Mouse (Mus musculus) retina, postnatal 7 days (tissue): Measurements from ENCODE around the gene Prkaca.
"Not testable (repeated sequence)": the region's sequence is repeated elsewhere in the genome, so short reads cannot be mapped to it uniquely, and the experiment has no call there.

ENCODE experiments used
- DNase-seq: peaks from one replicate; pipeline ENCODE4 v3.0.0-alpha.2; 2012; ENCODE audit warnings: low read depth, low spot score

Prkaca gene

DNA sequence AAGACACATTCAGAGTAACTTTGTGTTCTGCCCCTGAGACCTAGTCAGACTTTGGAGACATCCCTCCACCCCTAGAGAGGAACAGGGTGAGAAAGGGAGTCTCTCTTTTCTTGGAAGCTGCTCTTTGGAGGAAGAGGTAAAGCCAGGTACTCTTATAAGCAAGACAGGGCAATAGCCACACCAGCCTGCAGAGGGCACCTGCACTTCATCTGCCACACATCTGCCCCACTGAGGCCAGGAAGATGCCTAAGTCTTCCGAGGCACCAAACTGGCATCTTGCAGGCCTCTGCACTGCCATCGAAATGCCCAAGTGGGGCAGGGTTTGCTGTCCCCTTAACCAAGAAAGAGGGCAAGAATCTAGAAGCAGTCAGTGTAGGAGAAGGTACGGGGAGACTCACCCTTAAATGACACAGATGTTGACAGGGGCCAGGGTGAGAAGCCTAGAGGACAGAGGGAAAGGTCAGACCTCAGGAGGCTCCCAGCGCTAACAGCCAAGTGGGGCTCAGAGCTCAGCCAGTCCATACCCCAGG, 3.4 kb downstream of the Prkaca start:
- no peak for DNase-seq

DNA sequence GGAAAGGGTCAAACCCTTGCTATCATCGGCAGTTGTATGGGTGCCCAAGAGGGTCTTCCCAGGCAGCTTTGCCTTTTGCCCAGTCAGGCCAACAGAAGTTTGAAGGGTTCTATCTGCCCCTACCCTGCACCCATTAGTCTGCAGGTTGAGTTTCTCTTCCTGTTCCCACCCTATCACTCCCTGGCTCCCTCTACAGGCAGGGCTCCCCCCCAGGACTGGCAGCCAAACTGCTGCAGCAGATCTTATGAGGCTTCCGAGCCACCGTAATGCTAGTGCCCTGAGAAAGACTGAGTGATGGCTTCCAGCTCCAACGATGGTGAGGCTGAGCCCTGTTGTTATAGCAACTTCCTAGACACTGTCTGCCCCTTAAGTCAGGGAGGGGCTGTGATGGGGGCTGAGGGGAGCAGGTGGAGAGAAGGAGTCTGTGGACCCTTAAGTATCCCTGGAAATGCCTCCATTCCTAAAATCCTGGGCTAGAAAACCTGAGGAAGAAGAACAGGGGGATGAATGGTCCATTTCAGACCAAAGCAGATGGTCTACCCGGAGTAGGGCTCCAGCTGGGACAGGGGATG, 4.1 kb downstream of the Prkaca start:
- DNase-seq: no peak

DNA sequence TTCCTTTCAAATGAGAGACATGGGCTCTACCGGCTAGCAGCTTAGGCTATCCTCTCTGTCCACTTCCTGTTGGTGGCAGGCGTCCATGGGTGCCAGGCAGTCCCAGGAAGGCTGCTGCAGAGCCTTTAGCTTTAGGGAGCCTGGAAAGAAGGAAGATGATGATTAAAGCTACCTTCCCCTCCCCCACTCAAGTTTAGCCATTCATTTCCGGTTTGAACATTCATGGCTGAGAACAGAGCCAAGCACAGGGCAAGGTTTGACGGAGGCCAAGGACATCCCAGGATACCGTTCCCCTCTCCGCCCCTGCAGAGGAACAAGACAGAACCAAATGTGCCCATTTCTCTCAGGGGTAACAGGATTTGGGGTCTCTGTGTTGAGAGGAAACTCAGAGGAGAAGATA, 4.9 kb downstream of the Prkaca start:
- no peak for DNase-seq

DNA sequence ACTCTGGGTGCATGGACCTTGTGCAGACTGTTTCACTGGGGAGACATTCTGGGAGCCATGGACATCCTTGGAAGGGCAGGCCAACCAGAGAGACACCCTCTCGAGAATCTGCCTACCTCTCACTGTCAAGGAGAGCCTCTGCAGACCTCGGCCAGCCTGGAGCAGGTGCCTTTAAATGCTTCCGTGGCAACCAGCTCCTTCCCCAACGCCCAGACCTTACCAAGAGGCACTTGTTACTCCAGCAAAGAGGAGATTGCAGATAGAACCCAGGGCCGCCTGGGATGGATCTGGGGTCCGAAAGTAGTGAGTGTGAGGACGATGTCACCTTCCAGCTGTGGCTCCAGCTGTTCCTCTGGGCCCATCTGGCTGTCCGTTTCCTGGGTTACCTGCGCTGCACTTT, 5.4 kb downstream of the Prkaca start:
- DNase-seq: no peak

DNA sequence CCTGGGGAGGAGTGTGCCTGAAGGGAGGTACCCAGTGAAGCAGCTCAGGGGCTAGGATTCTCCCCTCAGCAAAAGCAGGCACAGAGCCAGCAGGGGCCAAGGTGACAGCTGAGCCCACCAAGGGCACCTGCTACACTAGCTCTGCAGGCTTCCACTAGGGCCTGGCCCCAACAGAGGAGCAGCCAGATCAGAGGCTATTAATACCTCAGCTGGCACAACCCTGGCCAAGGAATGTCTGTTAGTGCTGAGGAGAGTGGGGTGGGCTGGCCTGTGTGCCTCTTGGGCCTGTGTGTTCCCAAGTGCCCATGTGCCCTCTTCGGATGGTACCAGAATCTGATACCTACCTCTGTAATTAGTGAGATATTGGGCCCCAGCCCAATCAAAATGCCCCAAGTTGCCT, 7.5 kb downstream of the Prkaca start:
- no peak for DNase-seq

DNA sequence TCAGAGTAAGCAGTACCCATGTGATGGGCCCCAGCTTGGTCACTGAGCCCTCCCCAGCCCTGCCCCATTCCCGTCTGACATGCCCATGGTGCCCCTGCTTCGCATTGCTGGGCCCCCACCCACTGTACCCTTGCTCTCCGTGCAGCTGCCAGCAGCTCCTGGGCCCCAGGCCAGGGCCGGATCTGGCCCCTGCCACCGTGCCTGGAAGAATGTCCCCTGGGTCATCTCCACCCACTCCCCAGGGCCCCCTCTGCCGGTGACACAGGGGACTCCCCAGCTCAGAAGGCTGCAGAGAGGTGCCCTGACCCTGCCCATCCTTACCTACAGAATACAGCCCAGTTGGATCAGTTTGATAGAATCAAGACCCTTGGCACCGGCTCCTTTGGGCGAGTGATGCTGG, 8.1 kb downstream of the Prkaca start:
- DNase-seq: no peak

DNA sequence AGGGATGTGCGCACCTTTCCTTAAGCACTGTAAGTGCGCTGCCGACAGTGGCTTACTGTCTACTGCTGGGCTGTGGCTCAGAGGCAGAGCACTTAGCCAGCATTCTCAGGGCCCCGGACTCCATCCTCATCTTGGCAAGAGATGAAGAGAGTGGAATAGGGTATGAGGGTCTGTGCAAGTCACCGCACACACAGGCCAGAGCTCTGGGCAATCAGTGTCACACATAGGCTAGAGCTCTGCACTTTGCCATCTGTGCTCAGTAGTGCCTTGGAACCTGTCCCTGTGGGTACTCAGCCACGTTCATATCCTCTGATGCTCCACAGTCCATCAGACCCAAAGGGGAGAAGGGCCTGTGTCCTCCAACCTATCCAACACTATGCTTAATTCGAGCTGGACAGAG, 8.7 kb downstream of the Prkaca start:
- DNase-seq: no peak

DNA sequence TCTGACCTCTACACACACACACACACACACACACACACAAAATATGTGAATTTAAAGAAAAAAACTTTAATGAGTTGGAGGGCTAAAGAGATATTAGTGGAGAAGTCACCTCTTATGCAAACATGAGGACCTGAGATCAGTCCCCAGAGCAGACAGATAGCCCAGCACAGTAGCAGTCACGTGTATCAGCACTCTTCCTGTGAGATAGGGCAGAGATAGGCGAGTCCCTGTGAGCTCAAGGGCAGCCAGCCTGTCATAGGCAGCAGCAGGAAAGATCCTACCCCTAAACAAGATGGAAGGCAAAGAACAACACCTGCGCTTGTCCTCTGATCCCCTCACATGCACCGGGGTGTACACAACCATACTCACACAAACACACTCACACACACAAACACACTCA, 9.7 kb downstream of the Prkaca start:
- DNase-seq: no peak

DNA sequence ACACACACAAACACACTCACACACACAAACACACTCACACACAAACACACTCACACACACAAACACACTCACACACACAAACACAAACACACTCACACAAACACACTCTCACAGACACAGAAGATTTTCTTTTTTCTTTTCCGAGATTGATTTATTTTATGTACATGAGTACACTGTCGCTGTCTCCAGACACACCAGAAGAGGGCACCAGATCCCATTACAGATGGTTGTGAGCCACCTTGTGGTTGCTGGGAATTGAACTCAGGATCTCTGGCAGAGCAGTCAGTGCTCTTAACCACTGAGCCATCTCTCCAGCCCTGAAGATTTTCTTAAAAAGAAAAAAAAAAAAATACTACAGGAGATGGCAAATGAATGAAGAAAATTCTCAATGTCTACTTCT, 10.4 kb downstream of the Prkaca start:
- not testable (repeated sequence) for DNase-seq

DNA sequence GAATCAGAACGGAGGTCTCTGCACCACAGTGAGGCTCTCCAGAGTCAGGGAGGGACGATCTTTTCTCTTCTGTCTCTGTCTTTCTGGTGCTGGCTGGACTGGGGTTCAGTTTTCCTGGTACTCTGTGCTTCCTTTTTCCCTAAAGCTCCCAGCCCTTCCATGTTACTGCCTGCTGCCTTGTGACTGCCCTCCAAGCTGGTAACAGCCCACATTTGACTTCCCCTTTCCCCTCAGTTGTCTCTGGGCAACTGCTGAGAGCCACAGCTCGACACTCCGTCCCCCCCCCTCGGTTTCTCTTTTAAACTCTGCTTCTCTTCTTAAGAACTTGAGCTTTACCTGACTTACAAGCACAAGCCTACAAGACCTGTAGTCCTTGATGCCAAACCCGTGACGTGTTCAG, 16.4 kb downstream of the Prkaca start:
- no peak for DNase-seq

DNA sequence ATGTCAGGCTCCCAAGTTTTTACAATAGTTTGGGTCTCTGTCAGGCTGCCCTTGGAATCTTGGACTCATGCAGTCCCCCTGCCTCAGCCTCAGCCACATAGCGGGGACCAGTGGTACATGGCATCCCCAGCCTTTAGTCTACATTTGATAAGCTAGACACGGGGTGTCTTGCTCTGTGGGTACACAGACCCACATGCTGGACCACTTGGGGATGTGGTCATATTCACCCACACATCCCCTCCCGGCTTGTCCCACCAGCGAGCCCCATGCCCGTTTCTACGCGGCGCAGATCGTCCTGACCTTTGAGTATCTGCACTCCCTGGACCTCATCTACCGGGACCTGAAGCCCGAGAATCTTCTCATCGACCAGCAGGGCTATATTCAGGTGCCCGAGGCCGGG, 17.4 kb downstream of the Prkaca start:
- no peak for DNase-seq

DNA sequence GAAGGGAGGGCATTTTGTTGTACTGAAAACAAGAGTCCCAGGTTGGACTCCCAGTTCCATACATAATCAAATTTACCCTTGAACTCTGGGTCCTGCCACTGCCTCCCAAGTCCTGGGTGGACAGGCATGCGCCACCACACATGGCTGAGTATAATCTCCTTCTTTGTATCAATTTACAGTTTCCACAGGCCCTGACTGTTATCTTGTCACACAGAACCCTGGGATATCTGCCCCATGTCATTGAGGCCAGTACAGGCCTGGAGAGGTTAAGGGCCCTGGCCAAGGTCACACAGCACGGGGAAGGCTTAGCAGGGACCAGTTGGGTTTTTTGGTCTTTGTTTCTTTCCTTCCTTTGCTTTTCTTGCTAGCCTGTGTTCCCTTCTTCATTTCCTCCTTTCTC, 19.7 kb downstream of the Prkaca start:
- no peak for DNase-seq

DNA sequence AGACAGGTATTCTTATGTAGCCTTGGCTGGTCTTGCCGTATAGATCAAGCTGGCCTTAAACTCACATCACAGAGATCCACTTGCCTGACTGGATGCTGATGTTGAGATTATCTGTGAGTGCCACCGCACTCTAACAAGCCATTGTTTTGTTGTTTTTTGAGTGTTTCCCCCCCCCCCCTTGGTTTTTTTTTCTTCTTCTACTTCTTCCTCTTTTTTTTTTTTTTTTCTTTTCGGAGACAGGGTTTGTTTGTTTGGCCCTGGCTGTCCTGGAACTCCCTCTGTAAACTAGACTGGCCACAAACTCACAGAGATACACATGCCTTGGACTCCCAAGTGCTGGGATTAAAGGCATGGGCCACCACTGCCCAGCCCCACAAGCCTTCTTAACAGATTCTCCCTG, 21.2 kb downstream of the Prkaca start:
- no peak for DNase-seq

DNA sequence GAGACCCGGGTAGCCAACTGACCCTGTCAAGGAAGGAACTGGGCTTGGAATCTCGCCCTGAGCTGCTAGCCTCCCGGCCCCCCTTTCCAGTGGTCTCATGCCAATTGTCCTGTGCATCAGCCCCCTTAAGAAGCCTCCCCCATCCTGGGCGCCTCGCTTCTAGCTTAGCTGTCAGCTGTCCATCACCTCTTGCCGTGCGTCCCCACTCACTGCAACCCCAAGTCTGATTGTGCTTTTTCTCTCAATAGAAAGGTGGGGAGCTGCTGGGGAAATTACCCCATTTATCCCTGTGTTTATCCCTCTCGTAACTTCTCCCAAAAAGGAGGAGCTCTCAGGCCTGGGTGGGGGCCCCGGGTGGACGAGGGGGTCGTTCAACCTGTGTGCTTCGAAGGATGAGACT, 23.2 kb downstream of the Prkaca start:
- DNase-seq: no peak

DNA sequence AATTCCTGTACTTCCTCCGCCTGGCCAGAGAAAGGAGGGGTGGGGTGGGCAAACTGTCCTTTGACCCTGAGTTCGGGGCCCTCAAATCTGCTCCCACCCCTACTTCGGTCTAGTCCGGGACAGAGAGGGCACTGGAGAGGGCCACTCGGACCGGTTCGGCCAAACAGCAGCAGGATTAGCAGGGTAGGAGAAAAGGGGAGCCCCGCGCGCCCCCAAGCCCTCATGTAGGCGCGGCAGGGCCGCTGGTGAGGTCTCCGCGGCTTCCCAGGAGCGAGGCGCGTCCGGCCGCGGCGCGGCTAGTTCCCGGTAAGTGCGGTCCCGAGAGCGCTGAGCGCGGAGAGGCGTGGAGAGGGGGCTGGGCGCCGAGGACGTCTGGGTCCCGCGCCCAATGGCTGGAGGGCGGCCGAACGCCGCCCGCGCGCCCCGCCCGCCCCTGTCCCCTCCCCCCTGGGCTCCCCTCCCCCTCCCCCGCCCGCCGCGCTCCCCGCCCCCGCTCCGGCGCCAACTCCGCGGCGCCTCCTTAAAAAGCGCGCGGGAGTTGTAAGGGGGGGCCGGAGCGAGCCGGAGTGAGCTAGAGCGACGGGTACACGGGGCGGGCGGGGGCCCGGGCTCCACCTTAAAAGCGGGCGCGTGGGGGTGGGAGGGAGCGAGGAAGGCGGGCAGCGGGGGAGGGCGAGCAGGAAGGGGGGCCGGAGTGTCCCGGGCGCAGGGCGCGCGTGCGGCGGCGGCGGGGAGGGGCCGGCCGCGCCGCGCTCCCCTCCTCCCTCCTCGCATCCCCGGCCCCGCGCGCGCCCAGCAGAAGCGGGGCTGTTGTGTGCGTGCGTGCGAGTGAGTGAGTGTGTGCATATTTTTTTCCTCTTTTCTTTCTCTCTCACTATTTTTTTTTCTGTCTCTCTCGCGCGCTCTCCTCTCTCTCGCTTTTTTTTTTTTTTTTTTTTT, 24.0 kb downstream of the Prkaca start:
- DNase-seq: peak; percentile 65

DNA sequence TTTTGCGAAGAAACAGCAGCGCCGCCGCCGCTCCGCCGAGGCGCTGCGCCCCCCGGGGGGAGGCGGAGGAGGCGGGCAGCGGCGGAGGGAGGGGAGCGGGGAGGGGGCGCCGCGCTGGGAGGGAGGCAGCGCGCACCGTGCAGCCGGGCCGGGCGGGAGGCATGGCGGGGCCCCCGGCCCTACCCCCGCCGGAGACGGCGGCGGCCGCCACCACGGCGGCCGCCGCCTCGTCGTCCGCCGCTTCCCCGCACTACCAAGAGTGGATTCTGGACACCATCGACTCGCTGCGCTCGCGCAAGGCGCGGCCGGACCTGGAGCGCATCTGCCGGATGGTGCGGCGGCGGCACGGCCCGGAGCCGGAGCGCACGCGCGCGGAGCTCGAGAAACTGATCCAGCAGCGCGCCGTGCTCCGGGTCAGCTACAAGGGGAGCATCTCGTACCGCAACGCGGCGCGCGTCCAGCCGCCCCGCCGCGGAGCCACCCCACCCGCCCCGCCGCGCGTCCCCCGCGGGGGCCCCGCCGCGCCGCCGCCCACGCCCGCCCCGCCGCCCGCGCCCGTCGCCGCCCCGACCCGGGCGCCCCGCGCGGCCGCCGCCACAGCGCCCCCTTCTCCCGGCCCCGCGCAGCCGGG, 24.8 kb downstream of the Prkaca start, which contains the start of gene Samd1:
Samd1 (plus strand) TSS at position 162 of the 631 bp plus-strand sequence.
- no peak for DNase-seq

DNA sequence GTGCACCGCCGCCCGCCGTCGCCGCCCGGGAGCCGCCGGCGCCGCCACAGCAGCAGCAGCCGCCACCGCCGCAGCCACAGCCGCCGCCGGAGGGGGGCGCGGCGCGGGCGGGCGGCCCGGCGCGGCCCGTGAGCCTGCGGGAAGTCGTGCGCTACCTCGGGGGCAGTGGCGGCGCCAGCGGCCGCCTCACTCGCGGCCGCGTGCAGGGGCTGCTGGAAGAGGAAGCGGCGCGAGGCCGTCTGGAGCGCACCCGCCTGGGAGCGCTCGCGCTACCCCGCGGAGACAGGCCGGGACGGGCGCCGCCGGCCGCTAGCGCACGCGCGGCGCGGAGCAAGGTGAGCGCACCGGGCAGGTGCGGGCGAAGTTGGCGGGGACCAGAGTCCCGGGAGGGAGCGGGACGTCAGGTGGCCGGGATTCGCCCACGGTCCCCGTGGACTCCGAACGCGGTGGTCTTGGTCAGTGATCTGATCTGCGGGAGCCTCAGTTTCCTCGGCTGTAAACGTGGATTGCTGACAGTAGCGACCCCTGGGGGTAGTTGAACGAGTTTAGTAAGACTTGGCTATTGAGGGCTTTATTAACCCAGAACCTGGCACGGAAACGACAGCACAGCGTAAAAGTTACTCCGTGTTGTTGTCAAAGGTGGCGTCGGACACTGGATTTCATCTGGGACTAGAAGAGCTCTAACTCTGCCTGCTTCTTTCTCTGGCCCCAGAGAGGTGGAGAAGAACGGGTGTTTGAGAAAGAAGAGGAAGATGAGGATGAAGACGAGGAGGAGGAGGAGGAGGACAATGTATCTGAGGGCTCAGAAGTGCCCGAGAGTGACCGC, 25.7 kb downstream of the Prkaca start:
- DNase-seq: no peak

DNA sequence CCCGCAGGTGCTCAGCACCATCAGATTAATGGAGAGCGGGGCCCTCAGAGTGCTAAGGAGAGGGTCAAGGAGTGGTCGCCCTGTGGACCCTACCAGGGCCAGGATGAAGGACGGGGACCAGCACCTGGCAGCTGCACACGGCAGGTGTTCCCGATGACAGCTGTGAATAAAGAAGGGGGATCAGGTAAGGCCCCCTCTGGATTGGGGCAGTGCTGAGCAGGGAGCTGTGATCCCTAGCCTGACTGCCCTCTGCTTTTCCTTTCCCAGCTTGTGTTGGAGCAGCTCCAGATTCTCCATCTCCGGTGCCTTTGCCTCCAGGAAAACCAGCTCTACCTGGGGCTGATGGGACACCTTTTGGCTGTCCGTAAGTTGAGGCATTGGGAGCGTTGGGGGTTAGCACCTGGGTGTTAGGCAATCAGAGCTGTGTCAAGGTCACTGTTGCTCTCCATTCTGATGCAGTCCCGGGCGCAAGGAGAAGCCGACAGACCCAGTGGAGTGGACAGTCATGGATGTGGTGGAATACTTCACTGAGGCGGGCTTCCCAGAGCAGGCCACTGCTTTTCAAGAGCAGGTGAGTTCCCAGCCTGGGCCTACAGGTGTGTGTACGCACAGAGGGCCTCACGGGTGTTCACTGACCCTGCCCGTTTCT, 26.4 kb downstream of the Prkaca start:
- no peak for DNase-seq

DNA sequence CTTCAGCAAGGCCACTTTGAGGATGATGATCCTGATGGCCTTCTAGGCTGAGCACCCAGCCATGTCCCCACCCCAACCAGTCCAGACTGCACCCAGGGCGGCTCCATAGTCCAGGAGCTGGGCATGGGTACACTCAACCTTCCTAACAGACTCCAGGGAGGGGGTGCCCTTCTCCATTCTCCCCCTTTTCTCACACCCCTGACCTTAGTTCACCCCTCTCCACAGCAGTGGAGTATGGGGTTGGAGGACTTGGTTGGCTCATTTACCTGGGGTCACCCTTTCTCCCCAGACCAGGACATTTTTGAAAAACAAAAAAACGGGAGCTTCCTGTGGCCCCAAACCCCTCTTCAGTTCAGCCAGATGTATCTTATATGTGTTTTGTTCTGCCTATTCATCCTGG, 27.0 kb downstream of the Prkaca start:
- no peak for DNase-seq

DNA sequence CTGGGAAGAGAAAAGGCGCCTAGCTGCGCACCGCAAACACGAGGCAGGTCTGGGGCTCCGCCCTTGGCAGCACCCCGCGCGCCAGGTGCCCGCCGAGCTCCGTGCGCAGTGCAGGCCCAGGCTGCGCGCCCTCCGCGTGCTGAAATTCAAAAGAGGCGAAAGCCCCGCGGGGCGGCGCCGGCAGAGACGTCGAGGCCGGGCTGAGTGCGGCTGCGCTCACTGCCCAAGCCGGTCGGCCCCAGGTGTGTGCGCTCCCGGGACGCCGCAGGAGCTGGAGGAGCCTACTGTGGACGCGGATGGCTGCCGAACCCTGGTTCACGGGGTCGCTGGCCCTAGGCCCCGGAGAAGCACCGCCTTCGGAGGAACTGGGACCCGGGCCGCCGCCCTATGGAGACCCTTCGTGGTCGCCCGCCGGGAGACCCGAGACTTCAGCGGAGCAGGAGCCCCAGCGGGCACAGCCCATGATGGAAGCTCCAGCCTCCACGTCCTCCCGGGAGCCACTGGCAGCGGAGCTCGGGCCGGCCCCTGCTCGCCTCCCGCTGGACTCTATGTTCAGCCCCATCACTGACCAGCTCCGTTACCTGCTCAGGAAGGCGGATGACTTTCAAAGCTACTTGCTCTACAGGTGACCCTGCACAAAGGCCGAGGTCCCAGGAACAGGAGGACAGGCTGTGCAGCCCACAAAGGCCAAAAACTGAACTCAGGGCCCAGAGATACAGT, 28.6 kb downstream of the Prkaca start, which contains the start of gene 1700067K01Rik:
1700067K01Rik (plus strand) TSS at position 222 of the 720 bp plus-strand sequence.
- no peak for DNase-seq
